Mouse (Mus musculus): ENCODE data around the gene Ube2j1.
A peak's percentile ranks its signal among the peaks of the same experiment; 100 is the strongest.
"Not testable (repeated sequence)": the region's sequence is repeated elsewhere in the genome, so short reads cannot be mapped to it uniquely, and the experiment has no call there.

Gene Ube2j1

DNA sequence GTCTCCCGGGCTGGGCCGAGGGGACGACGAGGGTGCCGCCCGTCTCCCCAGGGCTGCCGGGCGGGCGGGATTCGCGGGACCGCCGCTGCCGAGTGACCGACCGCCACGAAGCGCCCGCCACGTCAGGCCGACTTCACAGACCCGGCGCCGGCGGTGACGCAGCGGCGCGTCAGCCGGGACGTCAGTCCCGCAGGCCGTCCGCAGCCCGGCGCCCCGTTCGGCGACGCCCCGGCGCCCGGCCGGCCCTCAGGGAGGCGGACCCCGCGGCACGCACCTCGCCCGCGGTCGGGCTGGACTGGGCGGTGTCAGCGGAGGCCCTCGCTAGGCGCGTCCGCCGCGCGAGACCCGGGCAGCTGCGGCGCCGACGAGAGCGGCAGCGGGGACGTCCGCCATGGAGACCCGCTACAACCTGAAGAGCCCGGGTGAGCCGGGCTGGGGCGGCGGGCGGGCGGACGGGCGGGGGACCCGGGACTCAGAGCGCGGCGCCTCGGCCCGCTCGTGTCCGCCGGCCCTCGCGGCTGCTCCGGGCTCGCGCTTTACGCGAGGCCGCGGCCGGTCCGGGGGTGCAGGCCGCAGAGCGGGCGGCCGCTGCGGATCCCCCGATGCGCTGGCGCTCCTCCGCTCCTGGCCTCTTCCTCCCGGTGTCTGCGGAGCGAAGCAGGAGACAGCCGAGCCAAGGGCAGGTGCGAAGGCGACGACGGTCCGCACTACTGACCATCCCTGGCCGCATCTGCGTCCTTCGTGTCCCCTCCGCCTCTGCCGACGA is at the start of gene Ube2j1:
TSS of gene Ube2j1 (plus strand) at position 222 of the 766 bp plus-strand sequence.
- peak; percentile 94 for DNase-seq (ENCODE audit: low read depth)

DNA sequence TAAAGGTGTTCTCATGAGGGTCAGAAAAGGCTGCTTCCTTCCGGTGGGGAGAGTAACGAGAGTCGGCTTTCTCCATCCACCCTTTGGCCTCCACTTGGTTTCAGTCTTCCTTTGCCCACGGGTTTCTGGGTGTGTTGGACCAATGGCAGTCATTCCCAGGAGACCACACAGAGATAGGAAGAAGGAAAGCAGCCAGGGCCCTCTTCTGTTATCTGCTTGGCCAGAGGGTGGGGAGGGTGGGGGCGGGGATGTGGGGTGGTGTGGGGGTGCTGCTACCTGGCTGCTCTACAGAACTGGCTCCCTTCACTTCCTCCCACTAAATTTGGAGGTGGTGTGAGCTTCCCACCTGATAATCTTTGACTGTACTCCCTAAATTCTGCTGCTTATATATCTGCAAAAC is 49.6 kb upstream of the Ube2j1 start:
- DNase-seq (ENCODE audit: low read depth) = no peak

DNA sequence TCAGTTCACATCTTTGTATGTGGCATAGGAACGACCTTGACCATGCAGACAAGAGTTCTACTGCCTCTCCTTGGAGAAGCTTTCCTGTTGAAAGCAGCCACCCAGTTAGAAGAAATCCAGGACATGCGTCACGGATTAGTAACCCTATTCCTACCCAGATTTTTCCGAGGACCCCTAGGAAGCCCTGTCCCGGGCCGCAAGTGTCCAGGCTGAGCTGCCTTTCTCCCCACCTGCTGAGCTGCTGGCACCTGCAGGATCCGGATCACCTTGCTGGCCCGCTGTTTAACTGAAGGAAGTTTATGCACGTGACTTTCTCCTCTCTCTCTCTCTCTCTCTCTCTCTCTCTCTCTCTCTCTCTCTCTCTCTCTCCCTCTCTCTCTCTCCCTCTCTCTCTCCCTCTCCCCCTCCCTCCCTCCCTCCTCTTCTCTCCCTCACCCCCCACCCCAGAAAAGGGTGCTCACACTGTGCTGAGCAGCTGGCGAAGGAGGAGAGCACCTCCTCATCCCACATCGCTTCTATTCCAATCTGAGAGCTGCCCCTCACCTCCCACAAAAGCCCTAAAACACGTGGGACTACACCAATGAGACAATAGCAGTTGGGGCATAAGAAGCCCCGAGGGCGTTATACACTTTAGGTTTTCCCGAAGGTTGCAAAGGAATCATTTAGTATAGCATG is 49.0 kb upstream of the Ube2j1 start:
- no peak for DNase-seq (ENCODE audit: low read depth)

DNA sequence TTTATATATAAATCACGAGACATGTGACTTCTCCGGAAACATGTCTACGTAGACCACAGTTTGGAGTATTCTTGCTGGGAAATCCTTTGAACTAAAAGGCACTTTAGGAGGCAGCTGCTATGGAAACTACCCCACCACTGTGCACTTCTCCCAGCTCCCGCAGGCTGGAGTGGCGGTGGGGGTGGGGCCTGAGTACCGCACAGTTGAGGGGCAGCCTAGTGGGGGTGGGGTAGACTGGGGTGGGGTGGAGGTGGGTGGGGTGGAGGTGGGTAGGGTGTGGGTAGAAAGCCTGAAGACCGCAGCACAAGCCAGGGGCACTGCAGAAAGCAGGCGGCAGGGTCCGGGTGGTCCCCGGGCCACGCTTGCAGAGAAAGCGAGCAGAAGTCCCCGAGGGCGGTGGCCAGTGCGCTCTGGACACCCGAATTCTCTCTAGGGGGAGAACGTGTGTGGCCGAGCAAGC is 48.5 kb upstream of the Ube2j1 start, which contains the start of gene Rragd:
TSS of gene Rragd (plus strand) at position 322 of the 460 bp plus-strand sequence.
- DNase-seq (ENCODE audit: low read depth) = no peak

DNA sequence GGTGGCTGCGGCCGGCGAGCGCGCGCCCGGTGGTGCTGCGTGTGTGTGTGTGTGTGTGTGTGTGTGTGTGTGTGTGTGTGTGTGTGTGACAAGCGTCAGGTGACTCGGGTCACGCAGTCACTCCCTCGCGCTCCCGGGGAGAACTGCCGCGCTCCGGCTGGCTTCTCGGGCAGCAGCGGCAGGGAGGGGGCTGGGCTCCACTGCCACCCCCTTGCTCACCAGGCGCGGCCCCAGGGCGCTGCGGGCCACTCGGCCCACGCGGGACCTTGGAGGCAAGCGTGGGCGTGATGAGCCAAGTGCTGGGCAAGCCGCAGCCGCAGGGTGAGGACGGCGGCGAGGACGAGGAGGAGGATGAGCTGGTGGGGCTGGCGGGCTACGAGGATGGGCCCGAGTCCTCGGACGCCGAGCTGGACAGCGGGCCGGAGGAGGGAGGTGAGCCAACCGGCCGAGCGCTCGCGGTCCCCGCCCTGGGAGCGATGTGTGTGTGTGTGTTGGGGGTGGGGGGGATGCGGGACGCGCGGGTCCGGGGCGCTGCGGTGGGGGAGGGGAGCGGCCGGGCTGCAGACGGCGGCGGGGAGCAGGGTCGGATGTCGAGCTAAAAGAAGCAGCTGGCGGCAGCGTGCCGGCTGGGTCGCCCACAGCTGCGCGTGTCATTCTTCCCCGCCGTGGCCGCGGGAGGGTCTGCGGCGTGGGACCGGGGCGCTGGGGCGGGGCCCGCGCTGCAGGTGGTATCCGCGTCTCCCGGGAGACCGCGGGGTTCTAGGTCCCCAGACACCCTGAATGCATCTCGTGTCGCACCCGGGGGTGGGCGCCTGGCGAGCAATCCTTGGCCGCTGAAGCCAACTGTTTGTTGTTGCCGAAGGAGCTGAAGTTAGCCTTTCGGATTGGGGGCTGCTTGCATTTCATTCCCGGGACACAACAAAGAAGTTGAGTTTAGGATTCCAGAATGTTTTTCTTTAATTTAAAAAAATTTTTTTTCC is 47.8 kb upstream of the Ube2j1 start:
- peak; percentile 31 for DNase-seq (ENCODE audit: low read depth)

DNA sequence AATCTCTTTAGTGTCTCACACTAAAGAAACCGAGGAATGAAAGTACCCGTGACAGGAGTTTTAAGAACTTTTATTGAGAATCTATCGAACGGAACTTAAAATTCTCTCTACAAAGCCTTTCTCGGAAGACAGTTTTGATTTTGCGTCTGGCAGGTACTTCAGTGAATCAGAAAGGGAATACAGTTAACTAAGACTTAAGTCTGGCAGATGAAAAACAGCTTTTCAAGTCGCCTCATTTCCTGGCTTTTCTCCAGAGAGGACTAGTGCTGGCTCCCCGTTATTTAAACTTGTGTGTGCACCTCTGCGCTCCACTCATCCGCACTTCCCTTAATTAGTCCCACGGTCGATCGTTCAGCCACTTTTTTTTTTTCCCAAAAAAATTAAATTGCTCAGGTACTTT is 47.0 kb upstream of the Ube2j1 start:
- no peak for DNase-seq (ENCODE audit: low read depth)

DNA sequence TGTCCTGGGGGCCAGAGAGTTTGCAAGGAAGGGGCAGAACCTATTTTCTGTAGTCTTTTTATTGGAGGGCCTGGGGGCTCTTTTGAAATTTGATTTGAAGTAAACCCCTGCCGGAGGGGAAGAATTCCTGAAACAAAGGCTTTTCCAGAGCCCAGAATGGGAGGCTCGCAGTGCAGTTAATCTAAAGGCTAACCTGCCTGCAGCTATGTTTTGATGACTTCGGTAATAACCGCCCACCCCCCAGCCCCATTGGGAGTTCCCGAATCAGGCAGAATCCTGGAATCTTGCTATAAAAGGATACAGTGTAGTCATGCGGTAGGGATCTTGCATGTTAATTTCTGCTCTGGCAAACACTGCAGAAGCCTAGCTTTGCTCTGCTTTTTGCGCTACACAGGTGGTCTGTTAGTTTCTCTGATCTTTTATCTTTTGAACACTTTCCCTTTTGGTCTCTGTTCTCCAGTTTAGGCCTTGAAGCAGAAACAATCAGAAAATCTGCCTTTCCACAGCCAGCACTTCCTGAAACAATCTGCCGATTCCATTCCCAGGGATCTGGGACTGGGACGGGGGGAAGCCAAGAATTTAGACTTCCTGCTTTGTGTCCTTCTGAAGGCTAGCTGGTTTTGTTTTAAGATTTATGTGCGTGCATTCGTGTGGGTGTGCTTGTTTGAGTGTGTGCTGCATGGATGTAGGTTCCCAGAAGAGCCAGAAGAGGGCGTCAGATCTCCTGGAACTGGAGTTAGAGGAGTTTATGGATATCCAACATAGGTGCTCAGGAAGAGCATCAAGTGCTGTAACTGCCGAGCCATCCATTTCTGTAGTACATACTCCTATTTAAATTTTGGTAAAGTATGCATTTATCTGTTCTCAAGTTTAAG is 46.2 kb upstream of the Ube2j1 start:
- DNase-seq (ENCODE audit: low read depth) = no peak

DNA sequence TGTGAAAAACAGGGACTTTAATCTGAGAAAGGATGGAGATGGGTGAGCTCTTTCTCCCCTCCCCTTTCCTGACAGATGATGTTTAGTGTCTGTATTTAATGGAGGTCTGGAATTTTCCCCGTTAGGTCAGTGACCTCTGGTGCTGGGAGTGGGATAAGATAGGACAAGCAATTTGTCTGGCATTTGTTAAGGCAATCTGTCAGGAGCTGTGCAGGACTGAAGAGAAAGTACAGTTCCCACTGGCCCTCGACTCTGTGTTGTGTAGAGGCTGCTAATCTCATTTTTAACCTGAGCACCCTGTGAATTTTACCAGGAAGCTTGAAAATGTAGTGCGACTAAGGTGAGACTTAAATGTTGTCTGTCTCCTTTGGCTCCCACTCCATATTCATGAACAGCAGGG is 45.5 kb upstream of the Ube2j1 start:
- DNase-seq (ENCODE audit: low read depth) = no peak

DNA sequence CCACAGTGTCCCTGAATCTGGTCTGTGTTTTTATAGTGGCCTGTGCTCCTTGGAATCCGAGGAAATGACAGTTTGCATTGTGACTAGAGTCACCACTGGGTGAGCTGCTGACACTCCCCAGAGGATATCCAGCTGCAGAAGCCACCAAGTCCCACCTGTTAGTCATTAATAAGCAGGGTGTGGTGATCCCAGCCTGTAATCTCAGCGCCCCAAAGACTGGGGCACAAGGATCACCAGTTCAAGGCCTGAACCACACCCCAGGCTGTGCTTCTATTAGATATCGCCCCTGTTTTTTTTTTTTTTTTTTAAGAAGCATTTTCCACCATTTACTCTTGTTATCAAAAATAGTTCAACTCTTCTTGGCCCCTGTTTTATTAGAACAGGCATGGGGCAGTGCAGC is 44.2 kb upstream of the Ube2j1 start:
- no peak for DNase-seq (ENCODE audit: low read depth)

DNA sequence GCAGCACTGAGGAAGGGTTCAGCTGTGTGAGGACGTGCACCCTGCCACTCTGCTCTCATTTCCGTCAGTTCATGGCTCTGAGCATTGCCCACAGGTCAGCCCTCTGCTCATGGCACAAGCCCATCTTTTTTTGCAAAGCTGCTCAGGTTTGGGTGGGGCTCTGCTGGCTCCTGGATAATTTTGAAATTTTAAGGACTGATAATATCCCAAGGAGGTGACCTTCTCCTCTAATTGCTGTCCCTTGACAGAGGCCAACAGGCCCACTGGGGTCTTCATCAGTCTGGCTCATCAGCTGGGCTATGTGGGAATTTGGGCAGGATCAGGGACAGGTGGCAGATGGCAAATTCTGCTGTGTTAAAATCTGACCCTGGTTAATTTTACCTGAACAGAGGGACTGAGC is 41.9 kb upstream of the Ube2j1 start:
- no peak for DNase-seq (ENCODE audit: low read depth)

DNA sequence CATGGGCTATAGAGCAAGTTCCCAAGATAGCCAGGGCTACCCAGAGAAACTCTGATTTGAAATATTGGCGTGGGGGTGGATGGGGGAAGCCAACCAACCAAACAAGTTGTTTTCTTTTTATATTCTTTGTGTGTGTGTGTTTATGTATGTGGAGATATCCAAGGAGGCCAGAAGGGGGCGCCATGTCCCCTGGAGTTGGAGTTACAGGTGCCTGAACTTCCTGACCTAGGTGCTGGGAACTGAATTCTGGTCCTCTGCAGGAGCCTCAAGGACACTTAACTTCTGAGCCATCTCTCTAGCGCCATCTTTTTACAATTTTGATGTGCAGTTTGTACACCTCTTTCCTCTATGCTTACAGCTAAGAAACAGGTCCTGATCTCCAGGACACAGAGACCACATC is 37.0 kb upstream of the Ube2j1 start:
- DNase-seq (ENCODE audit: low read depth) = no peak

DNA sequence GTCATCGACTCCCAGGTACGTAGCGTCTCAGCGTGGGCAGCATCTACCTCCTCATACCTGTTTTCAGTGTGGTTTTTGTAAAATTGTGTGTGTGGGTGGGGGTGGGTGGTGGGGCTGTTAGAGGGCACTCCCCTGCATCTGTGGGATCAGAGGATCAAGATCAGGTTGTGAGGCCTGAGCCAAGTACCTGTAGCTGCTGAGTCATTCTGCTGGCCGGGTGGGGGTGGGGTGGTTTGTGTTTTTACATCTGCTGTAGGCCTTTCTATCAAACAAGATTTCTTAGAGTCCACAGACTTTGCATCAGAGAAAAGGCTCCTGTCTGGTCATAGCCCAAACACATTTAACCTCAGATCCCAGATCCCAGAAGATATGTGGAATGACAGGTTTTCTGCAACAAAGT is 35.1 kb upstream of the Ube2j1 start:
- no peak for DNase-seq (ENCODE audit: low read depth)

DNA sequence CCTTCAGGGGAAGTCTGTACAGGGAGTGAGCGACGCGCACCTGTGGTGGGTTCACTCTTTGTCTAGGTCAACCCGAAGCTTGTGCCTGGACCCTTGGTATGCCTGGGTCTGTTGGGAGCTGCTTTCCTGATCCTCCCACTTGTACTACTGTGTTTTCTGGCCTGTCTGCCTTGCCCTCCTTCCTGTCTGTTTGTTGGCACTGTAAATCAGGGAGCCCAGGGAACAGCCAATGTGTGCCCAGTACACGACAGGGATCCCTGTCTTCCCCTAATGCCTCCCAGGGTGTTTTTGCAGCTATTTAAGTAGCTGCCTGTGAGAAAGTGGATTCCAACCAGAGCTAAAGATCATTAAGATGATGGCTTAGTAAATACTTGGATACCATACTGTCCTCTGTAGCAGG is 33.6 kb upstream of the Ube2j1 start:
- no peak for DNase-seq (ENCODE audit: low read depth)

DNA sequence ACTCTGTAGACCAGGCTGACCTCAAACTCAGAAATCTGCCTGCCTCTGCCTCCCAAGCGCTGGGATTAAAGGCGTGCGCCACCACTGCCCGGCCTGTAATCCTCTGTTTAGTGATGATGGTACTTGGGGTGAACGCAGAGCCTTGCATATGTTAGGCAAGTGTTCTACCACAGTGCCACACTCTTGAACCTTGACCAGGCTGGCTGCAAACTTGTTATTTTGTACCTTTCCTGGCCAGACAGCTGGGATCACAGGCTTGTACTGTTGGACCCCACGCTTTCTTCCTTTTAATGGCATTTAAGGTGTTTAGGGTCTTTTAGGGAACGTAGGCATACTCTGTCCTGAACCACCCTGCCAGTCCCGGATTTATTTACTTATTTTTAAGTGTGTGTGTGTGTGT is 32.2 kb upstream of the Ube2j1 start:
- DNase-seq (ENCODE audit: low read depth) = no peak

DNA sequence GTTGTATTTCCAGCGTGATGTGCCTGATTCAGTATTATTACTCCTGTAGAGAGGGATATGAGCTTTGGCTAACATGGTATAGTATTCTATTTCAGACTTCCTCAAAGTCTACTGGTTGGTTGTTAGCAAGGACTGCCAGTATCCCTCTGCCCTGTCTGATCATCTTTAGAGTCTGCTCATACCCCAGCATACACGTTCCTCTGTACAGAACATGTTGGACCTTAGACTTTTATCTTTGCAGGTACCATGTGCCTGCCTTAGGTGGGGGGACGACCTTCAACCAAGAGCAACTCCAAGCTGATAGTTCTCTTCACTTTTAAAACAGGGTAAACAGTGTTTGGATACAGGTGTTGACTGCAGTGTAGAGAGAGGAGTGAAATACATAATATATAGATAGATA is 29.1 kb upstream of the Ube2j1 start:
- no peak for DNase-seq (ENCODE audit: low read depth)

DNA sequence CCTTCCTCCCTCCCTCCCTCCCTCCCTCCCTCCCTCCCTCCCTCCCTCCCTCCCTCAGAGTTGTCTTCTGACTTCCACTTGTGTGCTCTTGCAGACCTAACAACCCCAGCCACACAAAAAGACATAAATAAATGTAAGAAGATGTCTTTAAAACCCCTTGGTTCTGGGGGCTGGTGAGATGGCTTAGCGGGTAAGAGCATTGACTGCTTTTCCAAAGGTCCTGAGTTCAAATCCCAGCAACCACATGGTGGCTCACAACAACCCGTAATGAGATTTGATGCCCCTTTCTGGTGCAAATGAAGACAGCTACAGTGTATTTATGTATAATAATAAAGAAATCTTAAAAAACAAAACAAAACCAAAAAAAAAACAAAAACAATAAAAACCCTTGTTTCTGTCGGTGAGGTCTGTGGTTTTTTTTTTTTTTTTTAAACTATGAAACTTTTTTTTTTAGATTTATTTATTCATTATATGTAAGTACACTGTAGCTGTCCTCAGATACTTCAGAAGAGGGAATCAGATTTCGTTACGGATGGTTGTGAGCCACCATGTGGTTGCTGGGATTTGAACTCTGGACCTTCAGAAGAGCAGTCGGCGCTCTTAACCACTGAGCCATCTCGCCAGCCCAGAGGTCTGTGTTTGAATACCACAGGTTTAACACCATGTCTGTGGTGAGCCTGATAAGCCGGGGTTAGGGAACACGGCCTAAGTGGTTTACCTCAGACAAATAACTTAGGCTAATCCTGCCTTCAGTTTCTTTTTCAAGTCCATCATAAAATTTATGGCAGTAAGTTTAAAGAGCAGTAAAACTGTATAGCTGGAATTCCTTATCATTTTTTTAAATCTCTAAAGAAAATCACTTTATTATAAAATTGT is 25.4 kb upstream of the Ube2j1 start:
- not testable (repeated sequence) for DNase-seq (ENCODE audit: low read depth)

DNA sequence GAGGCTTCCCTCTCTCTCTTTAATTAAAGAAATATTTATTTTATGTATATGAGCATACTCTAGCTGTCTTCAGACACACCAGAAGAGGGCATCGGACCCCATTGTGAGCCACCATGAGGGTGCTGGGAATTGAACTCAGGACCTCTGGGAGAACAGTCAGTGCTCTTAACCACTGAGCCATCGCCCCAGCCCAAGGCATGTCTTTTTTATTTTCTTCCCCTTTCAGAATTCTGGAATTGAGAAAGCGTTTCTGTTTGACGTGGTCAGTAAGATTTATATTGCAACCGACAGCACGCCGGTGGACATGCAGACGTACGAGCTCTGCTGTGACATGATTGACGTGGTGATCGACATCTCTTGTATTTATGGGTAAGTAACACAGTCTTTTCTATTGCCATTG is 24.4 kb upstream of the Ube2j1 start:
- DNase-seq (ENCODE audit: low read depth) = no peak

DNA sequence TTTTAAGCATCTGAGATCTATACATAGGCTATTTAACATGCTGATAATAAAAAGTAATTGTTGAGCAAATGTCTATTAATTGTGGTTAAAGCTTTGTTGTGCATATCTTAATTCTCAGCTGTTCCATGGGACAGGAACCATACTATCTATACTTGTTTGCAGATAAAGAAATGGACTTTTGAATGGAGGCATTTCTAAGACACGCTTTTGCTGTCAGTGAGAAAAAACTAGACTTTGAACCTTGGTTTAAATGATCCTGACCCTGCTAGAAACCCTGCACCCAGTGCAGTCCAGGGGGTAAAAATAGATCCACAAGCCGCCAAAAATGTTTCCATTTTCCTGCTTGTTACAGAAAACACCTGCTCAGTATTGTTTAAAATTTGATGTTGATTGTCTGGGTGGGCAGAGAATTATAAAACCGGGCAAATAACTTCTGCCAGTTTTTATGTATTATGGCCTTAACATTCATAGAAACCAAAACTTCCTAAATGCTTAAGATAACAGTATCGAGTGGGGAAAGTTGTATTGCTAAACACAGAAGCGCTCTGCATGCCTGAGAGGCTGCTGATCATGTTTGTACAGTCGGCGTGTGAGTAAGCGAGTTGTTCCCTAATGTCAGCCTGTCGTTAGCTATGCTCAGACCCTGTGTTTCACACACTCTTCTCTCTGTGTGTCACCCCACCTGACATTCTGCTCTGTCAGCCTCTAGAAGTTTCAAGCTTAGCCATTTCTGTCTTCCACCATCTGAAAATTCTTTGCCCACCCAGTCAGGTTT is 23.6 kb upstream of the Ube2j1 start:
- DNase-seq (ENCODE audit: low read depth) = no peak

DNA sequence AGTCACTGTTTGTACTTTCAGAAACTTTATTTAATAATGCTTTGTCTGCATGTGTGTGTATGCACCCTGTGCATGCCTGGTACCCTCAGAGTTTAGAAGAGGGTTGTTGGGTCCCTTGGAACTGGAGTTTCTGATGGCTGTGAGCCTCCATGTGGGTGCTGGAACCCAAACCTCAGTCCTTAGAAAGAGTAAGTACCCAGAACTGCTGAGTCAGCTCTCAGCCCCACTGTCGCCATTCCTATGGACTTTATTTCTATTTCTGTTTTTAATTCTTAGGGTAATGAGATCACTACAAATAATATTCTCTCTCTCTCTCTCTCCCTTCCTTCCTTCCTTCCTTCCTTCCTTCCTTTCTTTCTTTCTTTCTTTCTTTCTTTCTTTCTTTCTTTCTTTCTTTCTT is 21.1 kb upstream of the Ube2j1 start:
- no peak for DNase-seq (ENCODE audit: low read depth)

DNA sequence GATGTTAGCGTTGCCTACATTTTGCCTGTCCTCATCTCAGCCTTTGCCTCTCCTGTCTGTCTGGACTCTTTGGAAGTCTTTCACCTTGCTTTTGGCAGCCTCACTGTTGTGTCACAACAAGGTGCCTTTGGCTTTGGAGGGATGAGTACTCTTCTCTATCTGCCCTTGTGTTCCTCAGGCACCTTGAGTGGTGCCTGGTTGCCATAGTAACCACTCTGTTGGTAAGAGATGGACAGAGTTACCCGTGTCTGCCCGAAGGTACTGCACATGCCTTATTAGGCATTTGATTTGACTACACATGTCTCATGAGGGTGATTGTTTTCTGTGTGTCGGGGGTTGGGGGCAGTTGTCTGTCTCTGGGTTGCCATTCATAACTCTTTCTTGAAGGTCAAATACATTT is 18.7 kb upstream of the Ube2j1 start:
- no peak for DNase-seq (ENCODE audit: low read depth)
